Mouse (Mus musculus): ENCODE results near the gene Hist1h2af.

The Hist1h2af gene

GRCm38 (mm10) chr13:23515826-23516620, 17.7 kb upstream of the Hist1h2af start:
- DNase-seq = no peak

GRCm38 (mm10) chr13:23516822-23517602, 16.7 kb upstream of the Hist1h2af start:
- peak; percentile 85 for DNase-seq

GRCm38 (mm10) chr13:23517603-23518294, 16.0 kb upstream of the Hist1h2af start:
- peak; percentile 92 for DNase-seq

GRCm38 (mm10) chr13:23518295-23518603, 15.5 kb upstream of the Hist1h2af start:
- DNase-seq = no peak

- peak; percentile 88 for DNase-seq
These were observed 14.8 kb upstream of the Hist1h2af start for GRCm38 (mm10) chr13:23518885-23519284.

- peak; percentile 84 for DNase-seq
These were observed 14.3 kb upstream of the Hist1h2af start for GRCm38 (mm10) chr13:23519416-23519815.

GRCm38 (mm10) chr13:23521703-23522102, 12.0 kb upstream of the Hist1h2af start:
- peak; percentile 80 for DNase-seq

- no peak for DNase-seq
These were observed 9.7 kb upstream of the Hist1h2af start for GRCm38 (mm10) chr13:23523976-23524375.

GRCm38 (mm10) chr13:23524654-23525053, 9.1 kb upstream of the Hist1h2af start:
- peak; percentile 77 for DNase-seq

GRCm38 (mm10) chr13:23525901-23526300, 7.8 kb upstream of the Hist1h2af start:
- no peak for DNase-seq

- peak; percentile 96 for DNase-seq
These were observed 7.4 kb upstream of the Hist1h2af start for GRCm38 (mm10) chr13:23526312-23526711.

GRCm38 (mm10) chr13:23529005-23529404, 4.7 kb upstream of the Hist1h2af start:
- DNase-seq = no peak

GRCm38 (mm10) chr13:23529480-23530165, 4.1 kb upstream of the Hist1h2af start:
- no peak for DNase-seq

- DNase-seq = peak; percentile 70
These were observed 3.4 kb upstream of the Hist1h2af start for GRCm38 (mm10) chr13:23530181-23530900.

- peak; percentile 97 for DNase-seq
These were observed 2.5 kb upstream of the Hist1h2af start, which contains the start of gene Hist1h4h for GRCm38 (mm10) chr13:23530901-23531875. Gene Hist1h4h, plus strand, starts transcription at chr13:23531050.

GRCm38 (mm10) chr13:23532262-23533075, 1.2 kb upstream of the Hist1h2af start:
- no peak for DNase-seq

- no peak for DNase-seq
These were observed 844 bp downstream of the Hist1h2af start for GRCm38 (mm10) chr13:23534368-23535131.

GRCm38 (mm10) chr13:23535137-23536075, 1.7 kb downstream of the Hist1h2af start, which contains the start of gene Hist1h3g:
Gene Hist1h3g, plus strand, starts transcription at chr13:23535422.
- peak; percentile 88 for DNase-seq

Data from lung, postnatal 14 days (tissue).